ENCODE assay signal across 19 mouse cellular contexts in genomic region chr15:96055361-96055760, GRCm38 (mm10).
DNase-seq lines count a peak whose midpoint lies in the region; ATAC-seq and TF ChIP-seq lines count a peak whose summit lies in the region.
"Had no signal": no experiment of that assay in that cellular context is flagged by ENCODE, and none has a peak within 500 bp of the region (broad histone marks: within the 10 kb centered on the region; RNA-seq: fewer than 3 reads in every experiment).

No protein-coding gene starts in this region.

- no peaks in the 10 kb centered on the region for H3K36me3 ChIP-seq in embryonic facial prominence, embryonic 11.5 days (replicated peaks; ENCODE audit: control insufficient read depth, insufficient read depth, low read depth, low read length)
- H3K36me3 ChIP-seq in embryonic facial prominence, embryonic 10.5 days (replicated peaks) = no peaks in the 10 kb centered on the region
- no peaks in the 10 kb centered on the region for H3K36me3 ChIP-seq in kidney, embryonic 14.5 days (ENCODE audit: control insufficient read depth, insufficient read depth, low read length)
- H3K36me3 ChIP-seq in kidney, adult 2 months (ENCODE audit: control insufficient read depth, insufficient read depth, low read length) = no peaks in the 10 kb centered on the region
- no peaks in the 10 kb centered on the region for H3K36me3 ChIP-seq in hindbrain, embryonic 15.5 days
- H3K36me3 ChIP-seq: forebrain, embryonic 10.5 days; liver, embryonic 13.5 days had no signal

- peak; percentile 15 for DNase-seq in embryonic facial prominence, embryonic 11.5 days (ENCODE audit: low spot score)
- no peak for DNase-seq in embryonic facial prominence, embryonic 10.5 days (ENCODE audit: low spot score)
- no peak for DNase-seq in kidney, adult 18-20 months
- DNase-seq in kidney, postnatal 4 days = peak; percentile 43 to 58
- DNase-seq in kidney, adult 2 months = no peak
- no peak for DNase-seq in ovary, postnatal 14 days (ENCODE audit: low spot score)
- DNase-seq: adrenal gland, postnatal 10 days; cerebellum, adult 8-10 months; cerebellum, postnatal 36 days; gastrocnemius, postnatal 10 days; liver, embryonic 13.5 days; lung, adult 2 months; lung, postnatal 36 days; thymus, postnatal 14 days had no signal

- 75% methylated on average over 10 of the region's 10 CpGs for WGBS in embryonic facial prominence, embryonic 11.5 days
- WGBS in embryonic facial prominence, embryonic 10.5 days = 82% methylated on average over 10 of the region's 10 CpGs
- 19% methylated on average over 10 of the region's 10 CpGs for WGBS in kidney, embryonic 14.5 days
- WGBS in kidney, adult 2 months = 19% methylated on average over 10 of the region's 10 CpGs
- 43% methylated on average over 10 of the region's 10 CpGs for whole genome bisulfite sequencing in hindbrain, embryonic 15.5 days

- H3K9me3 ChIP-seq in embryonic facial prominence, embryonic 11.5 days (replicated peaks; ENCODE audit: control insufficient read depth, low read length) = no peaks in the 10 kb centered on the region
- H3K9me3 ChIP-seq in embryonic facial prominence, embryonic 10.5 days = no peaks in the 10 kb centered on the region
- H3K9me3 ChIP-seq in kidney, embryonic 14.5 days (ENCODE audit: control insufficient read depth, low read length) = no peaks in the 10 kb centered on the region
- no peaks in the 10 kb centered on the region for H3K9me3 ChIP-seq in hindbrain, embryonic 15.5 days
- H3K9me3 ChIP-seq: forebrain, embryonic 10.5 days; liver, embryonic 13.5 days had no signal

- TF ChIP-seq CTCF in kidney, adult 2 months (conservative IDR thresholded peaks at IDR 0.05; ENCODE audit: insufficient read depth, insufficient read length, low read depth, low read length) = no peak

- no peaks in the 10 kb centered on the region for H3K27me3 ChIP-seq in embryonic facial prominence, embryonic 11.5 days (ENCODE audit: control insufficient read depth, insufficient read depth, low read length)
- H3K27me3 ChIP-seq in embryonic facial prominence, embryonic 10.5 days (replicated peaks; ENCODE audit: low read depth, poor library complexity, severe bottlenecking) = no peaks in the 10 kb centered on the region
- no peaks in the 10 kb centered on the region for H3K27me3 ChIP-seq in kidney, embryonic 14.5 days (ENCODE audit: control insufficient read depth, insufficient read depth, low read length)
- no peaks in the 10 kb centered on the region; the same call in 1 of the 2 replicates for H3K27me3 ChIP-seq in kidney, adult 2 months (replicated peaks; ENCODE audit: control insufficient read depth, insufficient read depth, low read length)
- H3K27me3 ChIP-seq in hindbrain, embryonic 15.5 days = no peaks in the 10 kb centered on the region
- H3K27me3 ChIP-seq: liver, embryonic 13.5 days had no signal

- ATAC-seq in embryonic facial prominence, embryonic 11.5 days (replicated peaks; ENCODE audit: insufficient number of reproducible peaks, low FRiP score, low TSS enrichment, low read depth) = no peak
- ATAC-seq in kidney, embryonic 14.5 days (ENCODE audit: low FRiP score, low TSS enrichment) = peak; percentile 45
- no peak for ATAC-seq in hindbrain, embryonic 15.5 days (ENCODE audit: low FRiP score, low read depth)

- no peak overlapping the region for H3K4me2 ChIP-seq in embryonic facial prominence, embryonic 11.5 days (ENCODE audit: low read depth, low read length)
- peak overlapping the region; percentile 27; the same call in 1 of the 2 replicates for H3K4me2 ChIP-seq in kidney, embryonic 14.5 days (replicated peaks; ENCODE audit: low read depth, low read length)
- H3K4me2 ChIP-seq in hindbrain, embryonic 15.5 days = 0 out of 2 replicates have a peak overlapping the region, but pooled peaks have one; percentile 36
- H3K4me2 ChIP-seq: heart, embryonic 11.5 days; liver, embryonic 13.5 days had no signal

- no peak overlapping the region for H3K9ac ChIP-seq in embryonic facial prominence, embryonic 11.5 days (replicated peaks; ENCODE audit: low read length)
- no peak overlapping the region for H3K9ac ChIP-seq in kidney, embryonic 14.5 days (ENCODE audit: low read depth, low read length)
- H3K9ac ChIP-seq in hindbrain, embryonic 15.5 days = no peak overlapping the region
- H3K9ac ChIP-seq: liver, embryonic 13.5 days had no signal

- no peak for TF ChIP-seq POLR2A in kidney, adult 2 months (IDR thresholded peaks at IDR 0.05; ENCODE audit: low read depth, low read length)

- H3K4me1 ChIP-seq in embryonic facial prominence, embryonic 11.5 days (ENCODE audit: control insufficient read depth, insufficient read depth, low read length) = no peaks in the 10 kb centered on the region
- H3K4me1 ChIP-seq in embryonic facial prominence, embryonic 10.5 days = no peaks in the 10 kb centered on the region
- H3K4me1 ChIP-seq in kidney, embryonic 14.5 days (ENCODE audit: control insufficient read depth, insufficient read depth, low read length) = peaks cover 7% of the 10 kb centered on the region
- H3K4me1 ChIP-seq in kidney, adult 2 months (ENCODE audit: control insufficient read depth, insufficient read depth, low read length) = no peaks in the 10 kb centered on the region
- peaks cover 7% of the 10 kb centered on the region; the same call in 1 of the 2 replicates for H3K4me1 ChIP-seq in hindbrain, embryonic 15.5 days (replicated peaks)
- H3K4me1 ChIP-seq: forebrain, embryonic 10.5 days; liver, embryonic 13.5 days had no signal

- no peak overlapping the region for H3K4me3 ChIP-seq in embryonic facial prominence, embryonic 11.5 days (ENCODE audit: low read depth, low read length)
- no peak overlapping the region for H3K4me3 ChIP-seq in embryonic facial prominence, embryonic 10.5 days
- no peak overlapping the region for H3K4me3 ChIP-seq in kidney, embryonic 14.5 days (ENCODE audit: low read length)
- no peak overlapping the region for H3K4me3 ChIP-seq in kidney, adult 2 months (ENCODE audit: insufficient read depth, low read depth, low read length)
- H3K4me3 ChIP-seq in hindbrain, embryonic 15.5 days = no peak overlapping the region
- H3K4me3 ChIP-seq: forebrain, embryonic 10.5 days; left cerebral cortex, adult 2 months; liver, embryonic 13.5 days had no signal

- no peak overlapping the region for H3K27ac ChIP-seq in embryonic facial prominence, embryonic 11.5 days (replicated peaks; ENCODE audit: low read depth, low read length)
- no peak overlapping the region for H3K27ac ChIP-seq in embryonic facial prominence, embryonic 10.5 days (replicated peaks)
- H3K27ac ChIP-seq in kidney, embryonic 14.5 days (ENCODE audit: low read depth, low read length) = peak overlapping the region; percentile 44; the same call in 1 of the 2 replicates
- no peak overlapping the region for H3K27ac ChIP-seq in kidney, adult 2 months (ENCODE audit: insufficient read depth, low read depth, low read length)
- H3K27ac ChIP-seq in hindbrain, embryonic 15.5 days (replicated peaks) = 0 out of 2 replicates have a peak overlapping the region, but pooled peaks have one; percentile 25
- H3K27ac ChIP-seq: forebrain, embryonic 10.5 days; left cerebral cortex, adult 2 months; liver, embryonic 13.5 days had no signal

Comparison
In these comparisons a context has a peak if more than half of its experiments do, and no peak if none do; other contexts are left out.
1. DNase-seq: peak in embryonic facial prominence, embryonic 11.5 days (single experiment) and kidney, postnatal 4 days (2 of 2); none in embryonic facial prominence, embryonic 10.5 days (single experiment), kidney, adult 18-20 months (single experiment), kidney, adult 2 months (single experiment) and ovary, postnatal 14 days (single experiment).
2. H3K27ac ChIP-seq: peak in kidney, embryonic 14.5 days (single experiment) and hindbrain, embryonic 15.5 days (single experiment); none in embryonic facial prominence, embryonic 11.5 days (single experiment), embryonic facial prominence, embryonic 10.5 days (single experiment) and kidney, adult 2 months (single experiment).